Mouse (Mus musculus) spleen, postnatal 14 days (tissue): ENCODE data around the gene Ctsg.
"Not testable (repeated sequence)": the region's sequence is repeated elsewhere in the genome, so short reads cannot be mapped to it uniquely, and the experiment has no call there.

Experiments used
- DNase-seq, 2 experiments: peaks; one replicate each; pipeline ENCODE4 v3.0.0; 2021 to 2022; ENCODE audit warnings: low spot score in 2 of 2

The Ctsg gene

GRCm38 (mm10) chr14:56102386-56102785, at the start of gene Ctsg:
TSS of gene Ctsg (minus strand) at chr14:56102574.
- no peak for DNase-seq

DNA sequence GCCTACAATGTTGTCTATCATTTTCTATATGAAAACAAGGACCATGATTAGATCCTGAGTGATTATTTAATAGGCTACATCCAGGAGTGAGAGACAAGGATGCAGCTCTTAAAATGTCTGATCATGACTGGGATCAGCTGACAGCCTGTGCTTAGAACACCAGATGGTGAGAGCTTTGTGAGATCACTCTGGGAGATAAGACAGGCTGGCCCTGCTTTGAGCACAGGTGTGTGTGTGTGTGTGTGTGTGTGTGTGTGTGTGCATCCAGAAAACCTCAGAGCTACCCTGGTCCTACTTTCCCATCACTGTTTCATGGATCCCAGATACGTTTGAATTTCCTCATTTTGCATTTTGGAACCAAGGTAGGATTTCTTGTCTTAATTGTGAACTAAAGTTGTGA, 31.3 kb upstream of the Ctsg start:
- not testable (repeated sequence) for DNase-seq

- DNase-seq = not testable (repeated sequence)
Observed at GRCm38 (mm10) chr14:56132508-56132907, 30.1 kb upstream of the Ctsg start, which contains the start of gene Gzmd. TSS of gene Gzmd (minus strand) at chr14:56132608.

DNA sequence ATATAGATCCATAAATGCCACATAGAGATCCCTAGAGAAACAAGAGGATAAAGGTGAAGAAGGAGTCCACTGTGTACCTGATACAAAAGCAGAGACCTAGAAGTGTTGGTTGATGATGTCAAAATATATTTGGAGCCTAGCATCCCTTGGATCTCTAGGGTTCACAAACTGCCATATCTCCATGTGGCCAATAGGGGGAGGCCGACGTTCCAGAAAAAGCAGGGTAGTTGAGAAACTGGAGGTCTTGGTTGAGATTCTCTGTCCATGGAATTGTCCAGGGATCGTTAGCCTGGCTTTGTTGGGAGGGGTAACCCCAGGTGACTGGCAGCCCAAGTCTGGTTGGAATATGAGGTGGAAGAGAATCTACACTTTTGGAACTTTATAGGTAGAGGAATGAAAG, 26.0 kb upstream of the Ctsg start:
- no peak for DNase-seq

DNA sequence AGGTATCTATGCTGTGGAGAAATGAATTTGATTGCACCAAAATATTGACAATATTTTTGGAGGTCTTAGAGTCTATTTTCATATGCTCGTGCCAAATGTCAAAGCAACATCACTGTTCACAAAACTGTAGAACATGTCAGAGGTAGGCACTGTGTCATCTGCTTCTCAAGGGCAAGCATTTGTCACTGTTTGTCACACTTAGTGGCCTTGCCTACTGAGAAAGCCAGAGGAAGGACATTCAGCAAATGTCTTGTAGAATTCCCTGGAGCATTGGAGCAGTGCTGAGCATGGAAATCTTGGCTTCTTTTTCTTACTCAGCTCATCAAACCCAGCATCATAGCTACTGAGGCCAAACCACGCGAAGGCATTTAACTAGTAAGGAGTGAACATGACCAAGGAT, 21.1 kb upstream of the Ctsg start:
- no peak for DNase-seq

GRCm38 (mm10) chr14:56120525-56120924, 18.2 kb upstream of the Ctsg start, which contains the start of gene Gzme:
TSS of gene Gzme (minus strand) at chr14:56120625.
- DNase-seq = no peak

DNA sequence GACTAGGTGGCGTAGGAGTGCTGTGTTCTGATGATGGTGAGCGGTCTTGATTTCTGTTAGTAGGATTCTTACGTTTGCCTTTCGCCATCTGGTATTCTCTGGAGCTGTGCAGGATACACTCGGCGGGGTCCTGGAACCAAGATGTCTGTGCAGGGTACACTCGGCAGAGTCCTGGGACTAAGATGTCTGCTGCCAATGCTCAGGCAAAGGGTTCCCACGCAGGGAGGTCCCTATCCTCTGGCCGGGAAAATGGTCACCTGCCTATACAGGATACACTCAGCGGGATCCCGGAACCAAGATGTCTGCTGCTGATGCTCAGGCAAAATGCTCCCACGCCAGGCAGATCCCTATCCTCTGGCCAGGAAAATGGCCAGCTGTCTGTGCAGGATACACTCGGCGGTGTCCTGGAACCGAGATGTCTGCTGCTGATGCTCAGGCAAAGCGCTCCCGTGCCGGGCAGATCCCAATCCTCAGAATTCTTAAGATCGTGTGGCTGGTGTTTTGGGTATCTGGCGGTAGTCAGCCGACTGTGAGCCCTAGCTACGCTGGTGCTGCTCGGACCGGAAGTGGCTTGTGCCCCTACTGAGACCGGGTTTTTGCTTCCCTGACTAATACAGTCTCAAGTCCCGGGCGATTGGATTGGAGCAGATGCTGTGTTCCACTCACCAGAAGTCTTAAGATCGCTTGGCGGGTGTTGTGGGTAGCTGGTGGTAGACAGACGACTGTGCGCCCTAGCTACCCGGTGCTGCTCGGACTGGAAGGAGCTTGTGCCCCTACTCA, 13.3 kb upstream of the Ctsg start:
- not testable (repeated sequence) for DNase-seq

GRCm38 (mm10) chr14:56105447-56106180, 3.2 kb upstream of the Ctsg start:
- no peak for DNase-seq

DNA sequence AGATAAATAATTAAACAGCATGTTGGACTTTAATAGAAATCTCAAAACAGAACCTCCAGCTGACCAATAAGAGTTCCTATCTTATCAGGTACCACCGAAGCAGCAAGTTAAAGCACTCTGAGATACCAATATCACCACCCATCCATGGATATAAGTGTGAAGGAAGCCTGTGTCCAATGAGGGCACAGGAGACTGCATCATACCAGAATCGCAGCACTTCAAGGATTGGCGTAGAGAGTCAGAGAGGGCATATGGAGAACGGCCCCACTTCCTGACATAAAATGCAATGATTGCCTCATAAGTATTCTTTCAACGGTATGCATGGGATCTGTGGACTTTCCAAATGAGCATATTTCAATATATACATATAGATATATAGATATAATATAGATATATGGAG, 2.6 kb upstream of the Ctsg start:
- no peak for DNase-seq

DNA sequence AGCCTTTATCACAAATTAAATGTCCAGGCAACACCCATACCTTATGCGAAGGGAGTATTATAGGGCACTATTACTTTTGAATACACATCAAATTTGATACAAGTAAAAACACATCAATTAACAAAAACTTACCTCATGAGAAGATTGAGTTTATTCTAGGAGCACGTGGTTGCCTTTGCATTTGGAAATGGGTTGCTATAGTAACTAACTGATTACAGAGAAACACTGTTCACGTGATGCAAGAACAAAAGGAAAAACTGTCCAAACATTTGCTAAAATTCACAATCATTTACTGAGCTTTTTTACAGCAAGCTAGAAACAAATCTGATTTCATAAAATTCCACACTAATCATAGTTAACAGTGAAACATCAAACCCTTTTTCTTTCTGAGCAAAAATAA, 1.1 kb upstream of the Ctsg start:
- DNase-seq = no peak

DNA sequence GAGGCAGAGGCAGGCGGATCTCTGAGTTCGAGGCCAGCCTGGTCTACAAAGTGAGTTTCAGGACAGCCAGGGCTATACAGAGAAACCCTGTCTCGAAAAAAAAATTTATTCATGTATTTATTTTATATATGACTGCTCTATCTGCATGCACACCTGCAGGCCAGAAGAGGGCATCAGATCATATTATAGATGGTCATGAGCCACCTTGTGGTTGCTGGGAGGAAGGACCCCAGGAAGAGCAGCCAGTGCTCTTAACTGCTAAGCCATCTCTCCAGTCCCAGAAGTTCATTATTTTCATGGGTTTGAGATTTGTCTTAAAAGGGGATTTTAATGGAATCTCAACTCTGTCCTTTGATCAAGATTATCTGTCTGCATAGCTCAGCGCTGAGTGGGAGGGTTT, 3.4 kb downstream of the Ctsg start:
- DNase-seq = no peak

DNA sequence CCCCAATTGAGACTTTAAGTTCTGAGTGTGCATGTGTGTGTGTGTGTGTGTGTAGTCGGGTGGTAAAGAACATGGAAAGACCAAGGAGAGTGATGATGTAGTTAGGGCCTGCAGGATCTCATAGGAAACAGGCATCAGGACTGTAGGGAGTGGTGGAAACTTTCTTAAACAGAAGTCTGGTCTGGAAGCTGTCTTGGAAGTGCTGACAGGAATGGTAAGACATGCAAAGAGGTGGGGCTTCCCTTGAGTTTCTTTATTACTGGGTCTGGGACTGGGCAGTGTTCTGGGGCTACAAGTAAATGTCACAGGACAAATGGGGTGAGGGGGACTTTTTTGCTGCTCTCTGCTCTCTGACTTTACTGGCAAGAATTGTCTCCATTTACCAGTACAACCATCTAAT, 4.8 kb downstream of the Ctsg start:
- no peak for DNase-seq

DNA sequence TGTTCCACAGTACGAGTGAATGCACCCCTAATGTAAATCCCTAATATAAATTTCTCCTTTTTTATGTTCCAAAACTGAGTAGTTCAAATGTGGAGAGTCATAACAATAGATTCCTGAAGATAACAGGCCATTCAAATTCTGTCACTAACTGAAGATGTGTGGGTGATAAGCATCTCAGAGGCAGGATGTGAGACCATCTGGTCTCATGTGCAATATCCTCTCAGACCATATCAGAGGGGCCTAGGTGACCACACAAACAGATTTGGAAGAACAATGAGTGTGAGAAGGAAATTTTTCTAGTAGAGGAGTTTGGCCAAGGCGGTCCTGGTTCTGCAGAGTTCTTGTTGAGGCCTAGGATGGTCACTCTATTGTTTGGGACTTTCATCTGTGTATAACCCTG, 9.0 kb downstream of the Ctsg start:
- DNase-seq = no peak

- no peak for DNase-seq
Observed at GRCm38 (mm10) chr14:56086711-56087110, 15.7 kb downstream of the Ctsg start.

GRCm38 (mm10) chr14:56085167-56085566, 17.2 kb downstream of the Ctsg start, which contains the start of gene Mcpt8:
TSS of gene Mcpt8 (minus strand) at chr14:56085273.
- no peak for DNase-seq

GRCm38 (mm10) chr14:56082016-56082415, 20.4 kb downstream of the Ctsg start:
- no peak for DNase-seq

- not testable (repeated sequence) for DNase-seq
Observed at GRCm38 (mm10) chr14:56062213-56062612, 40.2 kb downstream of the Ctsg start, which contains the start of gene Mcpt4. TSS of gene Mcpt4 (minus strand) at chr14:56062313.

DNA sequence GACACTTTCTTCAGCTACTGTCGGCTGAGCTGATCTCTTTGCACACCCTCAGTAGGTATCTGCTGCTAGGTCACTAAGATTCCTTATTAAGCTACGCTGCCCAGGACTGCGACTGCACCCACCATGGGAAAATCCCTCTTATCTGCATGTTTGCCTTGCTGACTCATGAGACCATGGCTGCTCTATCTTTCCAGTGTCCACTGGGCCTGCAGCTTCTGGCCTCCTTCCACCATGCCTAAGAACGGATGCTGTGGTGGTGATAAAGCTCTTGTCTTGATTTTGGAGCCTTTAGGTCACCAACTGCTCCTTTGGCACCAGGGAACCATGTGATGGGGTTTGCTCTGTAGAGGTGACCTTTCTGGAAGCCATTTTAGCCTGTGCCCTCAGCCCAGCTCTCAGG, 44.7 kb downstream of the Ctsg start:
- DNase-seq = no peak

DNA sequence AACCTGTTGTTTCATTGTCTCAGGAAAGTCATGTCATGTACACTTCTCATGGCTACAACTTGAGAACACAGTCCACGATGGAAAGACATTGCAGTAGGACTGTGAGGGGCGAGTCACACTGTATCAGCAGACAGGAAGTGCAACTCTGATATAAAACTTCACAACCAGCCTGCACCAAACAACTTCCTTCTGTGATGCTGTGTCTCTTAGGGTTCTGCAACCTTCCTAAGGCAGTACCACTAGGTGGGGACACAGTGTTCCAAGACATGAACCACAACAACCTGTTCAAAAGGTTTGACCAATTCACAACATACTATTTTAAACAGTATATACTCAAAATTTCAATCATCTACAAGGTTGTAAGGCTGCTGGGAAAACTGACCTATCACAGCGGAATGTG, 47.0 kb downstream of the Ctsg start:
- no peak for DNase-seq
